Mouse (Mus musculus): ENCODE measurements around the gene Hsf4.
A peak's percentile ranks its signal among the peaks of the same experiment; 100 is the strongest.

The Hsf4 gene

DNA sequence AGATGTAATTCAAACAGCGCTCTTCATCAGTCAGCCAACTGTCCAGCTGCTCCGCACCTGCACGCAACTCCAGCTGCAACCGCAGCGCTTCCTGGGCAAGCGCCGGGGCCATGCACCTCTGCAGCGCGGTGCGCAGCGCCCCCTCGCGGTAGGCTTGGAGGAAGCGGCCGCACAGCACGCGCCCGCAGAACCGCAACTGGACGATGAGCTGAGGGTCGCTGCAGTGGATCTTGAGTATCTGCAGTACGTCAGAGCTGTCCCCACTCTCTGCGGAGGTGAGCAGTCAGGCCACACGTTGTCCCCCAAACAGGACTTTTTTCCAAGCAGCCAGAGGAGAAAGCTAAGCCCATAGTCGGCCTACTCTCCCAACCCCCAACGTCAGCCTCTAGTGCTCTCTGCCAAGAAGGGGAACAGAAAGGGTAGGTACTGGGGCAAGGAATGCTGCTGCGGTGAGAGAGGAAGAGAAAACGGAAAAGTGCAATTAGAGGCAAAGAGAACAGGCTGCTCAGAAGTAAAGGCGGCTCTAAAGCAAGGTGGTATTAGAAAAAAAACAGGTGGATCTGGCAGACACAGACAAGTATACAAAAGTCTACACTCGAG, 9.8 kb upstream of the Hsf4 start:
- DNase-seq = peak; percentile 91

DNA sequence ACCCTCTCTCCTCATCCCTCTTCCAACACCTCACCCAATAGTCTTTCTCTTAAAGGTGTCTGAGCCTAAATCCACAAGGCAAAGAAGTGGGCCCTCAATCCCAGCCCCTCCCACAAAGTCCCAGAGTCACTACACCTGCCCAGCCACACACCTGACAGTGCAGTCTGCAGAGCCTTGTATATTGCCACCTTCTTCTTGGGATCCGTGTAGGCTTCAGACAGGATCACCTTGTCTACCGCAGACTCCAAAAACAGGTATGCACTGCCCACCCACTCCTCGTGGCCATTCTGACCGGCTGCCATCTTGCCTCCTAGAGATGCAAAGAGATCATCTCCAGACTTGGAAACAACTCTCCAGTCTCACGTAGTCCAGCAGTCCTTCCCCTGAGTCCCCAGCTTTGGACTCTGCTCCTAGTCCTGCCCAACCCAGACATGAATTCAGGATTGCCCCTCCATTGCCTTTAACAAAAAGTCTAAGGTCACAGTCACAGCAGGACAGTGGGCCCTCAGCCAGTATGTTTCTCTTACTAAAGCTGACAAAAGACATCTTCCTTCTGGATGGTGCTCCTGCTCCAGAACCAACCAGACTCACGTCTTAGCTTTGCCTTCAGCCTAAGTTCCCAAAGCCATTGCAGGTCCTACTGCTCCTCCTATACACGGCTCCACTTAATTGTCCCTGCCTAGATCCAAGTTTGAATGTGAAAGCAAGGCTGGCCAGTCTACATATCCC, 9.1 kb upstream of the Hsf4 start:
- DNase-seq = no peak

DNA sequence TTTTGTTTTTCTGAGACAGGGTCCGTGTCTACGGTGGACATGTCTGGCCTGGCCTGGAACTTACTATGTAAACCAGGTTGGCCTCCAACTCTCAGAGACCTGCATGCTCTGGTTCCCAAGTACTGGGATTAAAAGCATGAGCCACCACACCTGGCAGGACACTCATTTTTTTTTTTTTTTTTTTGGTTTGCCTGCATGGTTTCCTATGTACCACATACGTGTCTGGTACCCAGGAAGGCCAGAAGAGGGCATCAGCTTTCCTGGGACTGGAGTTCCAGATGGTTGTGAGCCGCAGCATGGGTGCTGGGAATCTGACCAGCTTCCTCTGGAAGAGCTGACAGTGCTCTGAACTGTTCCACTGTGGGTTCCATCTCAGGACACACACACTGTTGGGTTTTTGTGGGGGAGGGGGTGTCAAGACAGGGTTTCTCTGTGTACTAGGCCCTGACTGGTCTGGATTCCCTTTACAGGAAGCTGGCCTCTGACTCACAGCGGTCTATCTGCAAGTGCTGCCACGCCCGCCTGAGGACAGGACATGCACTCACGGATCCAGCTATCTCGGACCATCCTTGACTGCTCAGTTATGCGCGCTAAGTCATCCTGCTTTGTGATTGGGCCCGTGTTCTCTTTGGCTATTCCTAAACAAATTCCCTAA, 8.1 kb upstream of the Hsf4 start:
- no peak for DNase-seq

DNA sequence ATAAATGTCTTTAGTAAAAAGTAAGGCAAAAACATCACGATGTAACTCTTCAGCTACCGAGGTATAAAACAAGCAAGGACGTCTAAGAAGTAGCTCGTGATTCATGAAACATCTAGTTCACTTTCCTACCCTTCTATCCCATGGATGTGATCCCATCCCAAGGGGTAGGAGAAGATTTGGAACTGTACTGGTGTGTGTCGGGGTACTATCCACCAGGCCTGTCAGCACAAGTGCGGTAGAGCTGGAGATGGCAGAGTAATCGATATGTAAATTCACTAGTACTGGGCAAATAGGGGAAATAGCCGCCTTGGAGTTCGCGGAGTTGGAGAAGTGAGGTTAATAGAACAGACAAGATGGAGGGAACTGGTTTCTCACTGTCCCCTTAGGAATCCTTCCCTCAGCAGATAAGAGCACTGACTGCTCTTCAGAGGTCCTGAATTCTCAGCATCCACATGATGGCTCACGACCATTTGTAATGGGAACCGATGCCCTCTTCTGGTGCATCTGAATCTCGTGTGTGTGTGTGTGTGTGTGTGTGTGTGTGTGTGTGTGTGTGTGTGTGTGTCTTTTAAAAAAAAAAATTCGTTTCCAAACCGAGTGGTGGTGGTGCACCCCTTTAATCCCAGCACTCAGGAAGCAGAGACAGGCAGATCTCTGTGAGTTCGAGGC, 6.2 kb upstream of the Hsf4 start:
- DNase-seq = peak; percentile 23

DNA sequence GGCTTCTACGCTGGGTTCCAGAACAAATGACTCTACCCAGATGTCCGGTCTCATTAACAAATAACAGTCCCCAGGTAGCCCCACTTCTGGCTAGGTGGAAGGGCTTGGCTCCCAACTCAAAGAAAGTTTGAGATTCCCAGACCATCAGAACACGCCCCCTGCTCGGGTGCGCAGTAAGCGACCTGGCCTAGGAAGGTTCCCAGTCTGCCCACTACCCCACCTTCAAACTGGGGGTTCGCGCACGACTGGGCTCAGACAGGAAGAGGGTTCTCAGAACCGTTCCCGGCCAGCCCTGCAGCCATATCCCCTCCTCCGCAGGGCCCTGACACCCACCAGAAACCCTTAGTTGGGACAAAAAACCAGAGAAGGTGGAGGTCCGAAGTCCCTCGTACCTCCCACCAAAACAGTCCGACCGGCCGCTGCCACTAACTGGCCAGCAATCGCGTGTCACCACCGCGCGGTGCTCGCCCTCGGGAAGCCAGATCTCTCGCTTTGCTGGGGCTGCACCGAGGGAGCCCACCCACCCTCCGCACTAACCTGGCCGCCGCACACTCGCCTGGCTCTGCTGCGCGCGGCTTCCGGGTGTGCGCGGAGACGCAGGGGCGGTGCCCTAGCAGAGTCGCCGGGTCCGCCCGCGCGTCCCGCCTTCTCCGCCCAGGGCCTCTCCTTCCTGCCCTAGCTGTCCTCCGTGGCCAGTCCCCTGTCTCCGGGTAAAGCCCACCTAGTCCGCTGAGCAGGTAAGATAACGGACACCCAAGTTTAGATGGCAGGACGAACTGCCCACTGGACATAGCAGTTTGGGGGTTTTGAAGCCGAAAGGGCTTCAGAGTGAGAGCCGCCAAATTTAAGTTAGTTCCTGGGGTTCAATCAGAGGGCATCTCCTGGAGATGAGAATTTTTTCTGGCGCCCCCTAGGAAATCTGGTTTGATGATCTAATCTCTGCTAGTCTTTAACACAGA, 5.3 kb upstream of the Hsf4 start, which contains the start of the genes Tradd and Fbxl8:
Tradd (minus strand) TSS at position 586 of the 959 bp plus-strand sequence.
Fbxl8 (plus strand) TSS at position 625 of the 959 bp plus-strand sequence.
- peak; percentile 82 for DNase-seq

DNA sequence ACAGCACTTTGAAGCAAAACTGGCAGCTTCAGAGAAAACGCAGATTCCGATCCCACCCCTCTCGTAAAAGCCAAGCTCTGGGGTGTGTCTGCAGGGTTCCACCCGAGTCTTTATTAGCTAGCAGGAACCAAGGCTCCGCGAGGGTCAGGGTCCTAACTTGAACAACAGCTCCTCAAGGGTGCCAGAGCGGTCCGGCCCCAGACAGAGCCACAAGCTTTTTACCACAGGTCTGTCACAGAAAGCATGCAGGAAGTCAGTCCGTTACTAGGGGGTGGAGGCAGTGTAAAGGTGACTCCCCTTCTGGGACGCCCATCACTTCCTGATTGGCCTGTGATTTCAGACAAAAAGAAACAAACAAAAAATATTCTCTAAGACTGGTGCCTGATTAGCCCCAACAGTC, 4.5 kb upstream of the Hsf4 start:
- peak; percentile 52 for DNase-seq

DNA sequence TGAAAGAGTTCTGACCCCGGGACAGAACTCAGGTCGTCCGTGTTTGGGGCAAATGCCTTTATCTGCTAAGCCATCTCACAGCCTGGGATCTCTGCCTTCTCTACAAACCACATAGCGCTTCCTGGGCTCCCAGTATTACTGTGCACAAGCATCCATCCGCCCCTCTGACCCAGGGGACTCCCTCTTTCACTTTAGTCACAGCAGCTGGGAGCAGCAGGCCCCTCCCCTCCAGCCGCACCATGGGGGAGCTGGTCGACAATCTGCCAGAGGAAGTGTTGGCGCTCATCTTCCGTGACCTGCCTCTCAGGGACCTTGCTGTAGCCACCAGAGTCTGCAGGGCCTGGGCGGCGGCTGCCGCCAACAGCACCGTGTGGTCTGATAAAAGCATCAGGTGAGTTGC, 2.8 kb upstream of the Hsf4 start:
- DNase-seq = peak; percentile 43

DNA sequence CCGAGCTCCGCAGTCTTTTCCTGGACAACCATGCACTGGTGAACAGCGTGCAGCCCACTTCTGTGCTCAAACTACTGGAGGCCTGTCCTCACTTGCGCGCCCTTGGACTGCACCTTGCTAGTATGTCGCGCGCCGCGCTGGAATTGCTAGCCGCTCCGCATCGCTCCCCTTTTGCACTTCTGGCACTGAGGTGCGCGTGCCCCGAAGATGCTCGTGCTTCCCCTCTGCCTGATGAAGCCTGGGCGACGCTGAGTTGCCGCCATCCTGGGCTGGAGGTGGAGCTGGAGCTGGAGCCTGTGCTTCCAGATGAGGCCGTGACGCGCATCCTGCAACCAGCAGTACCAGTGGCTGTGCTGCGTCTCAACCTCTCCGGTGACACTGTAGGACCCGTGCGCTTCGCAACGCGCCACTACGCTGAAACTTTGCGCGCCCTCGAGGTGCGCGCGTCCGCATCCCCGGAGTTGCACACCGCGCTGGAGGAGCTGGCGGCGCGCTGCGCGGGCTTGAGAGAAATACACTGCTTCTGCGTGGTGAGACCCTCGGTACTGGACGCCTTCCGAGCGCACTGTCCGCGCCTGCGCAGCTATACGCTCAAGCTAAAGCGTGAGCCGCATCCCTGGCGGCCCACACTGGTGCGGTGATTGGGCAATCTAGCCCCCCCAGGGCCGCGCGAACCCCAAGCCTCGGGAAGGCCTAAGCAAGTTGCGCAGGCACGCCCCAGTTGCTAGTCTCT, 1.1 kb upstream of the Hsf4 start:
- DNase-seq = peak; percentile 30

DNA sequence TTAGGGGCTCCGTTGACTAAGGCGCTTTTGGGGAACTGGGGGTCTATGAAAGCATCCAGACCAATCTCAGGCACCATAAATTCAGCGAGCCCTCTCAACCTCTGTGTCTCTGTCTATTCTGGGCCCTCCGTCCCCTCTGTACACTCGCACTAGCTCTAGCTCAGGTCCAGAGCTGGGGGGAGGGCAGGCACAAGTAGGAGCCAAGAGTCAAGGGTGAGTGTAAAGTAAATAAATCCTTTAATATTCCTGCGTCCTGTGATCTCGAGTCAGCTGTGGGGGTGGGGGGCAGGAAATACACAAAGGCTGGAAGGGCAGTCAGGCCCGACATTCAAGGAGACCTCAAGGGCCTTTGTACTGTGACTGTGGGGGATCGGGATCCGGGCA, 534 bp upstream of the Hsf4 start:
- DNase-seq = no peak

DNA sequence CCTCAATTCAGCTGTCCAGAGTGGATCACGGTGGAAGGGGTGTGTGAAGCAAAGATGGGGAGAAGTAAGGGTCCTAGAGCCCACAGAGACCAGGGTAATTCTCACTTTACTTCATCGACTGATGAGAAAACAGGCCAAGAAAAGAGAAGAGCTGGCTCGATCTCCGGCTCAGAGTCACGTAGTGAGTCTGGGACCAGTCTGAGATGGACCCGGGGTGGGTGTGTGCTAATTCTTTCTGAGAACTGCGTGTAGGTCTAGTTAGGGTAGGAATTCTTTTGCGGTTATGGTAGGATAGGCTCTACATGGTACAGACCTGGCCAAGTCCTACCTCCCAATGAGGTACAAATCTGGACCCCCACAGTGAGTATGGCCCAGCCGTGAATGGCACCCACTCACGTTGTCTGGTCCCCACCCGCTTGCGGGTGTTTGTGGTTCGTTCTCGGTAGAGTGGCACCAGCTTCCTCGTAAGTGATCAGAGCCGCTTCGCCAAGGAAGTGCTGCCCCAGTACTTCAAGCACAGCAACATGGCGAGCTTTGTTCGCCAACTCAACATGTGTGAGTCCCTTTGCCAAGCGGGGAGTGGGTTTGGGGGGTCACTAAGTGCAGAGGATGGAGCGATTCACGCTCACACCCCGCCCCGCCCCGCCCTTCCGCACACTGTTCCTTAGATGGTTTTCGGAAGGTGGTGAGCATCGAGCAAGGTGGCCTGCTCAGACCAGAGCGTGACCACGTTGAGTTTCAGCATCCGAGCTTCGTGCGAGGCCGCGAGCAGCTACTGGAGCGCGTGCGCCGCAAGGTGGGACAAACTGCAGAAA, 707 bp downstream of the Hsf4 start:
- peak; percentile 26 for DNase-seq

DNA sequence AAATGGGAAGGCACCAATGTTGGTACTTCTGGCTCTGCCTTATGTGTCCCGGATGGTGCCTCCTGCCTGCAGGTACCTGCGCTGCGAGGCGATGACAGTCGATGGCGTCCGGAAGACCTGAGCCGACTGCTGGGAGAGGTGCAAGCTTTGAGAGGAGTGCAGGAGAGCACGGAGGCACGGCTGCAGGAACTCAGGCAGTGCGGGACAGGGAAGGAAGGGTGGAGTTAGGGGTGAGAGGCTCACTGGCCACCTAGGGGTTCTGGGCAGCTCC, 1.2 kb downstream of the Hsf4 start:
- peak; percentile 38 for DNase-seq

DNA sequence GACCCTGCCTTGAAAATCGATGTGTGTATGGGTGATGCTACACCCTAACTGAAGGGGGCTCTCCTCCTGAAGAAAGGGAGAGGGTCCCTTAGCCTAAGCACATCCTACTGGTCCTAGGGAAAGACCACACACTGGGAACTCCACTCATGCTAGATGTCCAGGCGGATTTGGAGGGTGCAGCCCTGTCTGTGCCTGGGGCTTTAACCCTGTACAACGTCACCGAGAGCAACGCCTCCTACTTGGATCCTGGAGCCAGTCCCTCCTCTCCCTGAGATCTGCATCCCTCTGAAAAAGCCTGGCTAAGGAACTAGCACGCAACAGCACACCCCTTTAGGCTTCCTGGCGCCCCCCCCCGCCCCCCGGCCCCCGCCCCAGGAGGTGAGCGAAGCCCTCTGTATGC, 5.8 kb downstream of the Hsf4 start:
- DNase-seq = no peak

DNA sequence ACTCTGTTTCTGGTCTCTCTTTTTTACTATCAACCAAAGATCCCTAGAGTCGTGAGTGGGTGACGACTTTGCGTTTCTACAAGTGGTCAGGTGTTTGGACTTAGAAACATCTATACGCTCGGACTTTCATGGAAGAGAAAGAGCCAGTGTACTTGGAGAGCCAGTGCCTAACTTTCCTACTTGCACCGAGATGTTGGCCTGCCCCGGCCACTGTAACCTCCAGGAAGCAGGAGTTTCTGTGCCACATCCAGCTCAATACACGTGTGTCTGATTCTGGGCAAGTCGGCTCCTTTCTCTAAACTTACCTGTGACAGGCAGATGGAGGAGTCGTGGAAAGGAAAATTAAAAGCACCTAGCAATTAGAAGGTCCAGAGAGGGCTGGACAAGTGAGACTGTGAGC, 6.2 kb downstream of the Hsf4 start, which contains the start of gene Nol3:
Nol3 (plus strand) TSS at position 301 of the 400 bp plus-strand sequence.
- DNase-seq = no peak

DNA sequence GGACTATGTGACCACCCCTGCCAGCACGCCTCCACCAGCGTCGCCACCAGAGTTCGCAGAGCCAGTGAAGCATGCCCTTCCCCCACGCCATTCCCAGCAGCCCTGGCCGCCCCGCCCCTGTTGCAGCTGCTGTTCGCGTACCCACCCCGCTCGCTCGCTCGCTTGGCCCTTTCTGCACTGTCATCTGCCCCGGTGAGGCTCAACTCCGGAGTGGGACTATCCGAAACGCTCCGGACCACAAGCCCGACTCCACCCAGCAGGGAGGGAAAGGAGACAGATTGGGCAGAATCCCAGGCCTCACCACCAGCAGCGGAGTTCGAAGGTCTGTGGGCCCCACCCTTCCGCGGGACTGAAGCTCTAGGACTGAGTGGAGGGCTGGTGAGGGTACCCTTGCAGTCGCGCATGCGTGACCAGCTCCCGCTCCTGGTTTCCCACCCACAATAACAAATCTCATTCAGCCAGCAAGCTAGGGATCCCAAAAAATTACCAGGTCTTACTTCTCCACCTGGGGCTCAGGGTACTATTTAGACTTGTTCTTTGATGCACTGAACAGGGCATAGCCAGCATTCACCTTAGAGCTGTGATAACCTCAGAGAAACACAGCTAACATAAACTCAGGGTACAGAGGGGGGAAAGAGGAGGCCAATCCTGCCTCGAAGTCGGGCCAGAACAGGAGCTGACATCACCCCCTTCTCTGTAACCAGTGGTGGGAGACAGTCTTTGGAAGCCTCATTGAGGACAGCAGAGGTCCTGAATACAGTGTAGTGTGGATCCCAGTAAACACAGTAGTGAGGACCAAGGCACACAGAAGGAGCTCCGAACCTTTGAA, 6.9 kb downstream of the Hsf4 start:
- peak; percentile 73 for DNase-seq

DNA sequence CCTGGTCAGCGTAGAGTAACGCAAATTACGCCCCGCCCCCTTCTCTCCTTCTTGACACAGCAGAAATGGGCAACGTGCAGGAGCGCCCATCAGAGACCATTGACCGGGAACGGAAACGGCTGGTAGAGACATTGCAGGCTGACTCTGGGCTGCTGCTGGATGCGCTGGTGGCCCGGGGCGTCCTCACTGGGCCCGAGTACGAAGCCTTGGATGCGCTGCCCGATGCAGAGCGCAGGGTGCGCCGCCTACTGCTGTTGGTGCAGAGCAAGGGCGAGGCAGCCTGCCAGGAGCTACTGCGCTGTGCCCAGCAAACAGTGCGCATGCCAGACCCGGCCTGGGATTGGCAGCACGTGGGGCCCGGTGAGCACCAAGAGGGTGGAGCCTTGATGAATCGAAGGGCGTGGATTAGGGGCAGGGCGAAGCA, 9.3 kb downstream of the Hsf4 start:
- DNase-seq = peak; percentile 55

DNA sequence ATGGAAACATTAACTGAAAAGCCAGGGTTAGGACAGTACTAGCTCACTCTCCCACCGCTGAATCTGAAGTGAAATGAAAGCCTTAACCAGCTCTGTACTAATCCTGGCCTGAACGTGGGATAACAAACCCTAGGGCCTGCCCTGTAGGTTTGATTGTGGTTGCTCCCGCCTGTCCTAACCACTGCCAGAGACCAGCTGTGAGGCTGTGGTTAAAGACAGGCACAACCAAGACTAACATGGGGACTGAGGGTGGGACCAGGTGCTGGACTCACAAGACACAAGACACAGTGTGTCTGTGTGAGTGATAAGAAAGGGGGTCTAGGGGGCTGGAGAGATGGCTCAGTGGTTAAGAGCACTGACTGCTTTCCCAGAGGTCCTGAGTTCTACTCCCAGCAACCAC, 11.0 kb downstream of the Hsf4 start:
- DNase-seq = no peak

DNA sequence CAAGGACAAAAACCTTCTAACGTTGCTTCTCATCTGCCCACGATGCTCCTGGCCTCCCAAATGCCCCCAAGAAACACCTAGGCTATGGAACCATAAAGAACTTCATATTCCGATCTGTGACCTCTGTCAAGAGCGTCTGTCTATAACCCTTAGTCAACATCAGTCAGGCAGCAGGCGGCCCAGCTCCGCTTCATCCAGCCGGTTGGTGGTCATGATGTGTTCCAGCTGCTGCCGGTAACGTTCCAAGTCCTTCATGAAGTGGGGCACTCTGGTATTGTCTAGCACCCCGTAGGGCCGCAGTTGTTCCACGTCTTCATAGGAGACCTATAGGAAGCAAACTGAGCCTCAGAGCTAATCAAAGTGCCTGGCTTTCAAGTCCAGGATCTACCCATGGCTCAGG, 12.2 kb downstream of the Hsf4 start:
- no peak for DNase-seq

DNA sequence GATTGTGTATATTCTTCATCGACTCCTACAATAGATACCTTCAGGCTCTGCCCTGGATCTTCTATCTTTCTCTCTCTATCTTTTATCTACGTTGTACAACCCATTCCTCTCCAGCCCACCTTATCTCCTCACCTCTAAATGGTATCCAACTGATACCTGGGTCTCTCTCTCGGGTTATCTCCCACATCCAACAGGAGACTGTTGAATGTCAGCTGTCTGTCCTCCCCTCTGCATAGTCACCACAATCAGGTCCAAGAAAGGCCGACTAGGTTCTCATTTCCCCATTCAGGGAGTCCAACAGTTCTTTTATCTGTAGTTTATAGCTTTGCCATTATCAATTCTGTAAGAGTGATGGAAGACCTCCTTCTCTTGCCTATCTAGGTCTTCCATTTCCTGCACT, 12.6 kb downstream of the Hsf4 start:
- DNase-seq = no peak

DNA sequence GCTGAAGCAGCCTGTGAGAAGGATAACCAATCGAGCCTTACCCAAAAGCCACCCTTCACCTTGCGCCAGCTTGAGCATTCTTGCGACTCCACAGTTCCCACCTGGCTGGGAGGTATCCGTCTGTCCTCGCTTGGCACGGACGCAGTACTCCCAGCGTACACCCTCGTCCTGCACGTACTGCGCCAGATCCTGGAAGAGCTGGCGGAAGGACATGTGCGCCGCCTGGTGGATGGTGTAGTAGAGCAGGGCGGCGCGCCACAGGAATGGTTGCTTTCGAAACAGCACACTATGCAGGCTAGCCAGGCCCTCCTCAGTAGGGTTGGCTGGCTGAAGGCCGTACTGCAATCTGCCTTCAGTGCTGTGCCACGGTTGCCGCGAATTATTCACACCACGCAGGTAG, 13.5 kb downstream of the Hsf4 start:
- peak; percentile 83 for DNase-seq

DNA sequence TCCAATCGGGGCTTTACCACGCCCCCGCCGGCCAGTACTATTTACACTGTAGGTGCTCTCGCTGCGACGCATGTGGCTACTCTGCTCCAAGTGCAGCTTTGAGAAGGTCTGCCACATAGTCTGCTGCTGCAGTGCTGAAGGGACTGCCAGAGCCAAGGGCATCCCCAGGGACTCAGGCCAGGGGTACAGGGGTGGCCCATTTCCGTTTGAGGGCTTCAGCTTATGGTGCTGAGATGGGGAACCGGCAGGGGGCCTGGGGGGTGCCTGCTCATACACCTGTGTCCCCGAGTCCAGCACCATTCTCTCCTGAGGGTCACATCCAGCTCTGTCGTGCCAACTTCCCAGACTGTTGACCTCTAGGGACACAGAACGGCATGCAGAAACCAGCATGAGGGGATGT, 15.9 kb downstream of the Hsf4 start:
- no peak for DNase-seq

Data from thymus, postnatal 4 days (tissue).